Mouse (Mus musculus) embryonic fibroblast, embryonic 13.5 days (primary cell): Measurements from ENCODE around the gene Uchl5. TPM values are rescaled to one million over a fixed set of nuclear protein-coding genes. Genes with fewer than 3 reads are reported as not detected.

Source experiments
- H3K27ac ChIP-seq: 2 replicates; pipeline ENCODE4 v1.5.1; 2012; ENCODE audit warnings: low read length, control low read depth, inconsistent platforms; ENCODE audit not compliant: insufficient read depth
- H3K4me1 ChIP-seq: 2 replicates; pipeline ENCODE4 v1.6.1; 2011; ENCODE audit warnings: low read length; ENCODE audit not compliant: control insufficient read depth, insufficient read depth
- H3K4me3 ChIP-seq: 2 replicates; pipeline ENCODE4 v1.5.1; 2011; ENCODE audit warnings: mild to moderate bottlenecking, control low read depth, low read length; ENCODE audit not compliant: insufficient read depth
- CTCF ChIP-seq: IDR thresholded peaks from 2 replicates; pipeline ENCODE4 v1.5.1; 2011; ENCODE audit warnings: mild to moderate bottlenecking, control low read depth, low read length, moderate library complexity, borderline replicate concordance; ENCODE audit not compliant: insufficient read depth
- POLR2A ChIP-seq: IDR thresholded peaks from 2 replicates; pipeline ENCODE4 v1.6.1; 2011; ENCODE audit warnings: low read depth, mild to moderate bottlenecking, control low read depth, low read length, moderate library complexity
- polyA plus RNA-seq: library from polyadenylated mRNA; stranded (reverse); fragments of >200 nt; gene quantifications from 2 replicates; pipeline ENCODE4 v1.2.4, GENCODE M21; 2011; ENCODE audit warnings: low read depth; ENCODE audit not compliant: missing spikeins, insufficient read length

Gene Uchl5
- polyA plus RNA-seq, 1 experiment = 43.1 TPM

DNA sequence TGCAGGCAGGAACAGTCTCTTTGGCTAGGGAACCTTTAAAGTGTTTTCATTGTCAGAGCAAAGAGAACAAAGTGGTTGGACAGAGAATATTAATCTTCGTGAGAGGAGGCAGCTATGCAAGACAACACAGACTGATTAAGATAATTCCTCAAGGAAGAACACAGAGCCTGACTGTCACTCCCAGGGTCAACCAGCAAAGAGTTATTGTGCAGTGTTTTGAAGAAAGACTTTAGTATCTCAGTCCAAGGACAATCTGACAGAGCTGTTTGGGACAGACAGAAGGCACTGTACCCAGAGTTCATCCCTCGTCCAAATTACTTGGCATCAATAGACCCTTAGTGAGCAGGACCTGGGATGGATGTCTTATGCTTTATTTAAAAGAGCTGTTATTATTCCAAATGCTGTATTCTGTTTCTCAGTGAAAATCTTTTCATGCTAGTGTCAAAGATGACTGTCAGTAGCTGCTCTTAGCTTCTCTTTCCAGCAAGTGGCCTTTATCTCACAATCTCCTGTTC is 61.9 kb downstream of the Uchl5 start:
- Histone ChIP-seq H3K4me1 (no peaks in the 10 kb centered on the region), H3K27ac (no peak overlapping the region)
- no peak for TF ChIP-seq CTCF
- no peak for TF ChIP-seq POLR2A

DNA sequence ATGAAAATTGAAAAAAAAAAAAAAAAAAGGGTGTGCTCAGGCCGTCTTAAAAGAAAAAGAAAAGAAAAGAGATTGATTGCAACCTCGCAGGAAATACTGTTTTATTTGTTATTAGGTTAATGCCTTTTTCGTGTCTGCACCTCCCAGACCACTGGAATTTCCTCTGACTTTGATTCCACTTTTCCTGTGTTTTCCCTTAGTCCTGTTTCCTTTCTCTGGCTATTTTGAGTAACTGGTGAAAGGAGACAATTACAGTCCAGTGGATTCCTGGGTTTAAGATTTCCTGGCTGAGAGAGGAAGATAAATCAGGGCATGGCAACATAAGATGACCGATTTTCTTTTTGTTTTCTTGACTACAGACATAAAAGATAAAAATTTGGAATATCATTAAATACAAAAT is 75.3 kb downstream of the Uchl5 start:
- TF ChIP-seq CTCF (no peak), POLR2A (no peak)

More for the DNA sequence above, 61.9 kb downstream of the Uchl5 start:
- no peak overlapping the region for H3K4me3 ChIP-seq

DNA sequence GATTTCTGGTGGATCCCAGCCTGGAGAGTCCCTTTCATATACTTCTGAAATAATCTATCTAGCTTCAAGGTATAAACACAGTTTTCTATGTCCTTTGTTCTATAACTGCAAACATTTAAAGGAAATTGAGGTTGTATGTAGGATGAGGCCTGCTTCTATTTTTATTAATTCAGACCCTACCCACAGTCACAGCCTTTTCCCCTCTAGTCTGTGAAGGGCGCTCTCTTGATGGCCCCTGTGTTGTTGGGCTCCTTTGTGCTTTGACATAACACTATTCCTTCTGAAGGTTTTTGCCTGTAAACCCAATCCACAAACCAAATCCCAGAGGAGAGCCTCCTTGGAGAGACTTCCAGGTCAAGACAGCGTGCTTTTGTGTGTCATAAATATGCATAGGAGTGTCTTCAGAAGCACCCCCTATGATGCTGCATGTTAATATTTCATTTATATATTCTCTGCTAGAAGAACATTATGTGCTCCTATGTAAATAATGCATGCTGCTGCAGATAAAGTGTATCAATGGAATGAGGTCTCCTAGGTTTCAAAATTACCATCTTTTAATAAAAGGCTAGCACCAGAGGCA is 75.8 kb downstream of the Uchl5 start:
- TF ChIP-seq POLR2A (no peak), CTCF (no peak)

More for the DNA sequence above, 75.3 kb downstream of the Uchl5 start:
- Histone ChIP-seq H3K4me1 (no peaks in the 10 kb centered on the region), H3K27ac (no peak overlapping the region), H3K4me3 (no peak overlapping the region)

DNA sequence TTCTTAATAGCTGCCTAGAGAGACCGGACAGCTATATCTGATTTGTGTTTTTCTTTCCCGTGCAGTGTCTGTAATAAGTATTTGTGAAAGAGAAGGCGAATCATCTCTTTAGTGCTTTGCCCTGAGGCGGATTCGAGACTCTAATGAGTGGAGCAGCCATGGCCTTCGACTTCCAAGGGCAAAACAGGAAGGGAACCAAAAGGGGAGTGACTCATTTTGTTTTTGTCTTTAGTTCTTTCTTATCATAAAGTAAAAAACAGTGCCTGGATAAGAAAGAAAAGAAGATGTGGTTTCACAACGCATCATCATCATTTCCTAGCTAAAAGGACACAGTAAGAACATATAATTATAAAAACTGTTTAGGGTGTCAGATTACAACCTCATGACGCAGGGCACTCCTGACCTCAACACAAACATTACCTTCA is 76.6 kb downstream of the Uchl5 start:
- TF ChIP-seq CTCF (no peak), POLR2A (no peak)

More for the DNA sequence above, 75.8 kb downstream of the Uchl5 start:
- no peak overlapping the region for H3K27ac ChIP-seq
- no peaks in the 10 kb centered on the region for H3K4me1 ChIP-seq
- no peak overlapping the region for H3K4me3 ChIP-seq

DNA sequence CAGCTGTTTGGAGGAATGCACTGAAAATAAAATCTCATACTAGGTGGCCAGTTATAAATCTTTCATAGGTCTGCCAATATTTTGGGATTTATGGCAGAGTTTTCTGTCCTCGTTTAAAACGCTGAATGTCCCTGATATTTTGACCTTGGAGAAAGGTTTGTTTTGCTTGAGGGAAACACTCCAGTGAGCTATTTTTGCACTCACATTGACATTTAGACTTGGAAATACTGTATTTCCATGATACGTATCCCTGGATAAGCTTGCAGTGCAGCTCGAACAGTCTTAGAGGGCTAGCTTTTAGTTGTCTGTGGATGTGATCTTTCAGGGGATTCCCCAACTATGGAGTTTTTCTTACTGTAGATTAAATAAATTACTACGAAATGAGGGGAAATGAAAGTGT is 78.6 kb downstream of the Uchl5 start:
- Histone ChIP-seq H3K4me1 (no peaks in the 10 kb centered on the region), H3K27ac (no peak overlapping the region), H3K4me3 (no peak overlapping the region)
- no peak for TF ChIP-seq POLR2A
- TF ChIP-seq CTCF = no peak

More for the DNA sequence above, 76.6 kb downstream of the Uchl5 start:
- Histone ChIP-seq H3K4me3 (no peak overlapping the region), H3K4me1 (no peaks in the 10 kb centered on the region), H3K27ac (no peak overlapping the region)

Other genes starting within 250 kb of the Uchl5 start
- 0.16 TPM in 1 of 2 replicates, not detected in the other for gene B3galt2, start 136.6 kb upstream of the Uchl5 start, polyA plus RNA-seq
- gene Cdc73, start 74.4 kb upstream of the Uchl5 start, polyA plus RNA-seq = 72.1 and 74.3 TPM in 2 replicates
- gene Glrx2, start 60.9 kb upstream of the Uchl5 start, polyA plus RNA-seq = 64.8 and 71.2 TPM in 2 replicates
- 23.2 and 24.7 TPM in 2 replicates for gene Trove2, start 204 bp upstream of the Uchl5 start, polyA plus RNA-seq
- 5.5 and 16.5 TPM in 2 replicates for gene Rgs2, start 226.9 kb downstream of the Uchl5 start, polyA plus RNA-seq